Mouse (Mus musculus) forebrain, embryonic 10.5 days (tissue): ENCODE measurements around the gene Cnot8. TPM values are rescaled to one million over a fixed set of nuclear protein-coding genes. Genes with fewer than 3 reads are reported as not detected.

ENCODE experiments used
- DNase-seq: peaks from one replicate; pipeline ENCODE4 v3.0.0-alpha.2; 2017; ENCODE audit warnings: low spot score; ENCODE audit errors: extremely low spot score
- H3K27ac ChIP-seq: fragments of 300-500 bp; sonication (generic); 2 replicates; pipeline ENCODE4 v1.5.1; 2016; ENCODE audit warnings: mild to moderate bottlenecking
- H3K27me3 ChIP-seq: fragments of 300-500 bp; sonication (generic); 2 replicates; pipeline ENCODE4 v1.6.1; 2016; ENCODE audit warnings: mild to moderate bottlenecking; ENCODE audit not compliant: poor library complexity, severe bottlenecking
- H3K36me3 ChIP-seq: fragments of 300-500 bp; sonication (generic); replicated peaks from 2 replicates; pipeline ENCODE4 v1.6.1; 2016; ENCODE audit warnings: mild to moderate bottlenecking, moderate library complexity
- H3K4me1 ChIP-seq: fragments of 300-500 bp; sonication (generic); 2 replicates; pipeline ENCODE4 v1.6.1; 2016
- H3K4me3 ChIP-seq: fragments of 300-500 bp; sonication (generic); 2 replicates; pipeline ENCODE4 v1.5.1; 2016; ENCODE audit warnings: mild to moderate bottlenecking, moderate library complexity
- H3K9me3 ChIP-seq: fragments of 300-500 bp; sonication (generic); 2 replicates; pipeline ENCODE4 v1.6.1; 2016; ENCODE audit warnings: mild to moderate bottlenecking, moderate library complexity
- WGBS: fragments of 180-500 bp; shearing (Covaris S2); methylation state at CpG from one replicate; pipeline ENCODE4 v1.1.7; 2016; 5-methylcytosine and 5-hydroxymethylcytosine counted together
- polyA plus RNA-seq: library from polyadenylated mRNA; unstranded; fragments of >200 nt; fragmentation: Nextera tagmentation; extraction: Ambion mirVana; gene quantifications from 2 replicates; pipeline ENCODE4 v1.2.1, GENCODE M21; 2016

The Cnot8 gene
- polyA plus RNA-seq, 1 experiment from 2014 or later, result 90.9 TPM

DNA sequence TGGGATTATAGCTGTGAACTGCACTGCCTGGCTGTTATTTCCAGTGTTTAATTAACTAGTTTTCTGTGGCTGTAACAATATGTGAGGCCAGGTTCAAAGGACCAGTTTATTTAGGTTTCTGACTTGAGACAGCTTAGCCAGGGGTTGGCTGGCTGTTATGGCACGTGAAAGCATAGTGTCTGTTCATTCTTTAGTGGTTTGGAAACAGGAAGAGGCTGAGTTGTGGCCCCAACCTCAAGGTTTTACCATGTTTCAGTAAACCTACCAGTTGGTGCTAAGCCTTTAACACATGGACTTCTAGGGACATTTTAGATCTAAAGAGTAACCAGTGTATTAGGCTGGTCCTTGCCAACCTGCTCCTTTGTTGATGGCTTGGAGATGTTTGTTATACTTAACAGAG is 12.6 kb downstream of the Cnot8 start:
- Histone ChIP-seq H3K4me3 (no peak overlapping the region), H3K27me3 (no peaks in the 10 kb centered on the region), H3K27ac (no peak overlapping the region), H3K9me3 (no peaks in the 10 kb centered on the region), H3K4me1 (no peaks in the 10 kb centered on the region), H3K36me3 (peaks cover 100% of the 10 kb centered on the region)
- WGBS, result 85% methylated on average over 1 of the region's 1 CpGs
- no peak for DNase-seq

DNA sequence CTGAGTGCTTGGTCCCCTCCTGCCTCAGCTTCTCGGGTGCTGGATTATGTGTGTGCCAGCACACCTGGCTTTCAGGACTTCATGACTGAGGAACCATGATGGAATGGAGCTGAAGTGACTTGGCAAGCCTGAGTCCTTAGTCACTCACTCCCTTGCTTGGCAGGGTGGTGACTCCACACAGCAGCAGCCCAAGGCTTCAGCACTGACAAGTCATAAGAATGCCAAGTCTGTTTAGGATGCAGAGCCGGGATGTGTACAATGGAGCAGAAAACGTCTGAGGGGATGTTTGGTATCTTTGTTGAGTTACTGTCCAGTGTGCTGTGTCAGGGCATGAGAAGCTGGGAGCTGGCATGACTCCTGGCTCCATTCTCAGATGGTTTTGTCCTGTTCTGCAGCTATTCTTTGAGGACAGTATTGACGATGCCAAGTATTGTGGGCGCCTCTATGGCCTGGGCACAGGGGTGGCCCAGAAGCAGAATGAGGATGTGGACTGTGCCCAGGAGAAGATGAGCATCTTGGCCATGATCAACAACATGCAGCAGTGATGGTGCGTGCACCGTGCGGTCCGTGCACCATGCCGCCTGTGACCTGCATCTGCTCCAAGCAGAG is 13.2 kb downstream of the Cnot8 start:
- no peaks in the 10 kb centered on the region for H3K27me3 ChIP-seq
- peaks cover 100% of the 10 kb centered on the region for H3K36me3 ChIP-seq
- 90% methylated on average over 10 of the region's 10 CpGs for WGBS
- no peaks in the 10 kb centered on the region for H3K4me1 ChIP-seq
- DNase-seq, result no peak
- no peaks in the 10 kb centered on the region for H3K9me3 ChIP-seq
- H3K4me3 ChIP-seq, result no peak overlapping the region
- no peak overlapping the region for H3K27ac ChIP-seq

DNA sequence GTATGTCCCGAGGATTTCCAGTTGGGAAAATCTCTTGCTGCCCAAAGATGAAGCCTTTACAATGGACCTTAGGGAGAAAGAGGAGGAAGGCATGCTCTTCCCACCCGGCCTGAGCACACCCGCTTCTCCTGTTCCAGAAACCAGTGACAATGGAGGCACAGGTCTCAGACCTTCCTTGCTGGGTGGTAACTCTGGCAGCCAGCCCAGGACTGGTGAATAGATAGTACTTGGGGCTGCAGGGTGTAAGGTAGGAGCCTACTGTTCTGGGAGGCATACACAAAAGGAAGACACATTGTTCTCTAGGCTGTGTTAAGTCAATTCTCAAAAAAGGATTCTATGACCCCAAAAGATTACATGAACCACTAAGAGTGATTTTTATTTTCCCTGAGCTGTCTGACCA is 16.7 kb downstream of the Cnot8 start:
- peaks cover 99% of the 10 kb centered on the region for H3K36me3 ChIP-seq
- H3K9me3 ChIP-seq, result no peaks in the 10 kb centered on the region
- DNase-seq, result no peak
- WGBS, result 82% methylated on average over 3 of the region's 3 CpGs
- no peak overlapping the region for H3K4me3 ChIP-seq
- no peaks in the 10 kb centered on the region for H3K4me1 ChIP-seq
- no peaks in the 10 kb centered on the region for H3K27me3 ChIP-seq
- H3K27ac ChIP-seq, result no peak overlapping the region

DNA sequence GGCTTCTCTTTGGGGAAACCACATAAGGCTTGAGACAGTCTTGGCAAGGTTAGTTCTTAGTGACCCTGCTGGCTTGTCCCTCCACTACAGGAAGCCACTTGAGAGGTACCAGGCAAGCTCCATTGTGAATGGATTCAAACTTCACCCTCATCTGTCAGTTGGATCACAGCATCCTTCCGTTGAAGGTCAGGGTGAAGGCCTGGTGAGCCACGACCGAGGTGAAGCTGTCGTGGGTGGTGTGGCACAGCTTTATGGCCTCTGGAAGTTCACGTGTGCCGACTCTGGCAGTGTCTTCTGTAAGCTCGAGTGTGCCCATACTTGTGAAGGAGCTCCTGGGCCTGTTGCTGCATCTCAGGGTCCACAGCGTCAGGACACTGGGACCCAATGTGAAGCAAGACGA is 17.4 kb downstream of the Cnot8 start:
- H3K4me1 ChIP-seq, result no peaks in the 10 kb centered on the region
- no peaks in the 10 kb centered on the region for H3K27me3 ChIP-seq
- peaks cover 99% of the 10 kb centered on the region for H3K36me3 ChIP-seq
- no peak overlapping the region for H3K27ac ChIP-seq
- no peak overlapping the region for H3K4me3 ChIP-seq
- no peaks in the 10 kb centered on the region for H3K9me3 ChIP-seq
- no peak for DNase-seq
- 93% methylated on average over 9 of the region's 9 CpGs for WGBS

DNA sequence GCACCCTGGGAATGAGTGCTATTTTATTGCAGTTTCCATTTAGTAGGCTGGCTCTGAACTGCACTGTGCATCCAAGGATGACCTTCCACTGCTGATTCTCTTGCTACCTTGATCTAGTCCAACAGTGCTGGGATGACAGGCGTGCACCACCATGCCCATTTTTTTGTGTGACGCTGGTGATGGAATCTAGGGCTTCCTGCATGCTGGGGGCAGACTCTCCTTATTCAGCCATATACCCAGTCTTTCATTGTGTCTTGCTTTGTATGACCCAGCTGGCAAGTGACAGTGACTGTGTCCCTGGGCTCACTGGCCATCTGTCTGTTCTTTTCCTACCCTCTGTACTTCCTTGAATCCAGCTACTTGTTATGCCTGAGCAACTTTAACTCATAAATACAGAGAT is 19.8 kb downstream of the Cnot8 start:
- Histone ChIP-seq H3K9me3 (no peaks in the 10 kb centered on the region), H3K27me3 (no peaks in the 10 kb centered on the region), H3K4me3 (no peak overlapping the region), H3K27ac (no peak overlapping the region), H3K36me3 (peaks cover 99% of the 10 kb centered on the region), H3K4me1 (no peaks in the 10 kb centered on the region)
- DNase-seq, result no peak
- 88% methylated on average over 2 of the region's 2 CpGs for WGBS

DNA sequence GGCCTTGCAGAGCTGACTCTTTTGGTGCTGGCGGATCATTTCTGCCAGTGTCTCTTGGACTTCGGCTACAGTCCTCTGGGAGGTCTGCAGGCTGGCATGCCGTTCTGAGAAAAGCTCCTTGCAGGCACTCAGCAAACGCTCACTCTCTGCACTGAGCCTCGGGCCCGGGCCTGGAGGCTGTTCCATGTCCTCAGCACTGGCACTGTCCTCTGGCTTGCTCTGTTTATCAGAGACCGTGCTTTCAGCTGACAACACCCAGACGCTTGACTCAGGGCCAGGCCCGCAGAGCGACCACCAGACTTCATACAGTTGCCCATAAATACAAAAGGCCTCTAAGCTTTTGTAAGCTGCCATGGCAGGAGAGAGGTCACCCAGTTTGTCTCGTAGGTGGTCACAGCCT is 21.1 kb downstream of the Cnot8 start:
- 91% methylated on average over 11 of the region's 11 CpGs for WGBS
- no peaks in the 10 kb centered on the region for H3K27me3 ChIP-seq
- H3K4me3 ChIP-seq, result no peak overlapping the region
- H3K36me3 ChIP-seq, result peaks cover 99% of the 10 kb centered on the region
- H3K4me1 ChIP-seq, result no peaks in the 10 kb centered on the region
- DNase-seq, result no peak
- H3K27ac ChIP-seq, result no peak overlapping the region
- H3K9me3 ChIP-seq, result no peaks in the 10 kb centered on the region

DNA sequence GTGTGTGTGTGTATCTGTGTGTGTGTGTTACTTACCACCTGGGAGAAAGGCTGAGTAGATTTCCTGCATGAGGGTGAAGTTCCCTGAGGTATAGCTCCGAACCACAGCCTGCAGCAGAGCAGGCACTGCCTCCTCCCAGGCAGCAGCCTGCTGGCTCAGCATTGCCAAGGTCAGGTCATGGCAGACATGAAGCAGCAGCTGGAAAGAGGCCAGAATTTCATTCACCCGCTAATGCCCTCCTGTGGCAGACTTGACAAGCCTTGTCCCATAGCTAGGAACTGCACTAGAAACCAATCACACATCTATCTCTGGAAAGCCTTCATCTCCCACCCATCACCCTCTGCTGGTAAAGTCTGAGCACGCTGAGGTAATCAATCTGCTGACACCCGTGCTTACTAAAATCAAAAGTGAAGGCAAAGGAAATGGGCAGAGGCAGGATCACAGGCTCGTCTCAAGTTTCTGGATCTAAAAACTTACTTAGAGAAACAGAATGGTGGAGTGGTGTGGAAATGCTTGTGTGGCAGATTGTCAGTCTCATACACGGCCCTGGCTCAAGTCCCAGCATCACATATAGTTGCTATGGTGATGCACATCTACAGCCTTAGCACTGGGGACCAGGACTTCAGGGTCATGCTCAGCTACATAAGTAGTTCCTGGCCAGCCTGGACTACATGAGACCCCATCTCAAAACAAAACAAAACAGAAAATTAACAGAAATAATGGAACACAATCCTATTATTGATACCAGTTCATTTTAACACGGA is 22.6 kb downstream of the Cnot8 start:
- Histone ChIP-seq H3K9me3 (no peaks in the 10 kb centered on the region), H3K36me3 (peaks cover 99% of the 10 kb centered on the region), H3K4me3 (no peak overlapping the region), H3K4me1 (no peaks in the 10 kb centered on the region), H3K27me3 (no peaks in the 10 kb centered on the region), H3K27ac (no peak overlapping the region)
- WGBS, result 88% methylated on average over 7 of the region's 7 CpGs
- DNase-seq, result no peak

DNA sequence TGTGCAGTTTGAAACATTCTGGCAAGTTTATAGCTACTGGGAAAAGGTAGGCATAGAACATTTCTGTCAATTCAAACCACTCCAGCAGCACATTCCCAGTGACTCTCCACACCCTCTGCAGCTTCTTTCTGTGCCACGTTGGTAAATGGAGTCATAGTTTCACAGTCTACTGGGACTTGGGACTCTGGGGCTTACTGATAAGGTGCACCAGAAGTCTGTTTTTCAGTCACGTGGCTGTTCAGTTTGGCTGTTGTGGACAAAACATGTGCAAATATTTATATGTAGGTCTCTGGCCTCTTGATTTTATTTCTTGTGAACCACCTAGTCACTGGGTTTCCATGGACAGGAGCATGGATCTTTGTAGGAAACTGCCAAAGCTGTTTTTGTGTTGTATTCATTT is 23.6 kb downstream of the Cnot8 start:
- 88% methylated on average over 2 of the region's 2 CpGs for WGBS
- Histone ChIP-seq H3K27ac (no peak overlapping the region), H3K36me3 (peaks cover 100% of the 10 kb centered on the region), H3K27me3 (no peaks in the 10 kb centered on the region), H3K4me1 (no peaks in the 10 kb centered on the region), H3K4me3 (no peak overlapping the region), H3K9me3 (no peaks in the 10 kb centered on the region)
- DNase-seq, result no peak

DNA sequence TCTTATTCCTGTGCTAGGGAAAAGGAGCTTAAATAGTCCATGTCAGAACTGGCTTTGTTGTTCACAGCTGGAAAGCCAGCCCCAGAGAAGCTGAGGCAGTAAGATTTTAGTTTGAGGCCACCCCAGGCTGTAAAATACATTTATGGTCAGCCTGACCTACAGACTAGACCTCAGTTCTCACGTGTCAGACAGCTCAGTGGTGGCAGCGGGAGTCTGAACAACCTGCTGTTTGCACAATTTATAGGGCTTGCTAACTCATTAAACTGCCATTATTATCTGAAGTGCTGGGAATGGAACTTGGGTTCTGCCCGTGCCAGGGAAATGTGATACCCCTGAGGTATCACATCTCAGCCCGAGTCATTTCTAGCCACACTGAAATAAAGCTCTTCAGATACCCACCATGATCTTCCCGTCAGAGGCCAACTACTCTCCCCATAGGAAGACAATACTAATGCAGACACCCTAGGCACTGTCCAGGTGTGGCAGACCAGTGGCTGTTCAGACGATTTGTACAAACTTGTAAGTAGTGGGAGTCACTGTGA is 25.4 kb downstream of the Cnot8 start:
- H3K9me3 ChIP-seq, result no peaks in the 10 kb centered on the region
- no peaks in the 10 kb centered on the region for H3K4me1 ChIP-seq
- H3K36me3 ChIP-seq, result peaks cover 100% of the 10 kb centered on the region
- no peak for DNase-seq
- H3K4me3 ChIP-seq, result no peak overlapping the region
- WGBS, result 88% methylated on average over 6 of the region's 6 CpGs
- H3K27me3 ChIP-seq, result no peaks in the 10 kb centered on the region
- no peak overlapping the region for H3K27ac ChIP-seq

DNA sequence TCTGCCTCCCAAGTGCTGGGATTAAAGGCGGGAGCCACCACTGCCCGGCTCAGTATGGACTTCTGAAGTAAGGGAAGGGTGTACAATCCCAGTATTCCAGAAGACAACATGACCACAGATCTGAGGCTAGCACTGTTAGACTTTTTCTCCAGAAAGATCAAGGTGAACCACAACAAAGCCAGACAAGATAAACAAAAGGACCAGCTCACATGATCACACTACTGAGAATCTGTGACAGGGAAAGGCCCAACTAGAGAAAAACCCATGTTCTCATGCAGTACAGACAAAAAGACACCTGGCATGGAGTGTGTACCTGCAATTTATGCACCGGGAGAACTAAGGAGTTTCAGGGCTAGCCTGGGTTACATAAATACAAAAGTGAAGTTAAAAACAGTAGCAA is 28.1 kb downstream of the Cnot8 start:
- no peak overlapping the region for H3K4me3 ChIP-seq
- no peaks in the 10 kb centered on the region for H3K4me1 ChIP-seq
- no peaks in the 10 kb centered on the region for H3K27me3 ChIP-seq
- WGBS, result 90% methylated on average over 3 of the region's 3 CpGs
- DNase-seq, result no peak
- H3K9me3 ChIP-seq, result no peaks in the 10 kb centered on the region
- peaks cover 100% of the 10 kb centered on the region for H3K36me3 ChIP-seq
- no peak overlapping the region for H3K27ac ChIP-seq

DNA sequence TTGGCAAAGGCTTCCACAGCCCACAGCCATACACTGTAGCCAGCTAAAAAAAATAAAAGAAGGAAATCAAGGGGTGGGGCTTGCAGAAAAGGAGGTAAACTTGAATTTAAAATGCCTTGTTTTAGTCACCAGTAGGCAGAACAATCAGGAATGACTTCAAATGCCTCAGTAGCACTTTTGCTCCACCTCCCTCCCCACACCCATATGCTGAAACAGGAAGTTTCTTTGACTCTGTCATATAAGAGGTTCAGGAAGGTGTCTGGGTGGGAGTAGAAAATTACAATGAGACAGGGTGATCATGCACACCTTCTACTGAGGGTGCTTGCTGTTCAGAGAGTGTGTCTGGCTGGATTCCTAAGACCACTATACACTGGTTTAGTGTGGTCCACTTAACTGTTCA is 30.9 kb downstream of the Cnot8 start:
- Histone ChIP-seq H3K36me3 (peaks cover 100% of the 10 kb centered on the region), H3K9me3 (no peaks in the 10 kb centered on the region), H3K27me3 (no peaks in the 10 kb centered on the region), H3K27ac (no peak overlapping the region), H3K4me3 (no peak overlapping the region), H3K4me1 (no peaks in the 10 kb centered on the region)
- no peak for DNase-seq

DNA sequence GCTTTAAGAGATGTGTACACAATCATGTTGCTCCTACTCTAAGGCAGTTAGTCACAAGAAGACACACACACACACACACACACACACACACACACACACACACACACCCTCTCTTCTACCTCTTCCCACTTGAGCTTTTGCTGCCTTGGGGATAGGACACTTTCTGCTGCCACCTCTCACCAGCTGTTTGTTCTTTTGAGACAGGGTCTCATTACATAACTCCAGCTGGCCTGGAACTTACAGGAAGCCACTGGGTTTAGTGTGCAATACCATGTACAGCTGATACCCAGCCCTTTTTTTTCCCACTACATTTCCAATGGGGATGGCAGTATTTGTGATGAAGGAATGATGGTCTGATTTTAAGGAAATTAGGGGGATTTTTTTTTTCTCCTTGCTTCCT is 31.3 kb downstream of the Cnot8 start:
- Histone ChIP-seq H3K27ac (no peak overlapping the region), H3K4me1 (no peaks in the 10 kb centered on the region), H3K4me3 (no peak overlapping the region), H3K36me3 (peaks cover 100% of the 10 kb centered on the region), H3K27me3 (no peaks in the 10 kb centered on the region), H3K9me3 (no peaks in the 10 kb centered on the region)
- DNase-seq, result no peak

DNA sequence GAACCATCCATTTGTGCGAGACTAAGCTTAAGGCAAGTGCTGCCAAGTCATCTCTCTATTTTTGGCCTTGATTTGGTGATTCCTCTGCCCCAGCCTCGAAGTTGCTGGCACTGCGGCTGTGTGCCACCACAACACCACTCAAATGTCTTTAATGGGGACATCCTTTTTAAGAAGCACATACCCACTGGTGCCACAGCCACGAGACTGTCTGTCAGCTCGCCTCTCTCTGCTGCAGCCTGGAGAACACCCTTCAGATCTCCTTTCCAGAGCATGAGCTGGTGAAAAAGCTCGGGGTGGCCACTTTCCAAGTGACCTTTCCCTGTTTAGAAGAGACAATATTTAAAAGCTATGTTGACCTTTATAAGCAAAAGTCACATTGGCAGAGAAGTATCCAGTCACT is 32.7 kb downstream of the Cnot8 start:
- H3K27me3 ChIP-seq, result no peaks in the 10 kb centered on the region
- H3K36me3 ChIP-seq, result peaks cover 100% of the 10 kb centered on the region
- no peaks in the 10 kb centered on the region for H3K4me1 ChIP-seq
- DNase-seq, result no peak
- no peaks in the 10 kb centered on the region for H3K9me3 ChIP-seq
- H3K4me3 ChIP-seq, result no peak overlapping the region
- WGBS, result 92% methylated on average over 6 of the region's 6 CpGs
- no peak overlapping the region for H3K27ac ChIP-seq
